Mouse (Mus musculus) midbrain, embryonic 15.5 days (tissue): ENCODE data around the gene Ccng1. TPM values are rescaled to one million over a fixed set of nuclear protein-coding genes. Genes with fewer than 3 reads are reported as not detected.
"Not testable (repeated sequence)": the region's sequence is repeated elsewhere in the genome, so short reads cannot be mapped to it uniquely, and the experiment has no call there.

Experiments used
- ATAC-seq: fragments of 200-750 bp; cut with Nextera tagmentation; replicated peaks from 2 replicates; pipeline ENCODE4 v1.8.0; 2017; ENCODE audit warnings: moderate TSS enrichment
- H3K27ac ChIP-seq: fragments of 300-500 bp; sonication (generic); 2 replicates; pipeline ENCODE4 v1.5.1; 2015; ENCODE audit warnings: mild to moderate bottlenecking, inconsistent platforms
- H3K27me3 ChIP-seq: fragments of 300-500 bp; sonication (generic); replicated peaks from 2 replicates; pipeline ENCODE4 v1.6.1; 2015; ENCODE audit warnings: inconsistent platforms
- H3K36me3 ChIP-seq: fragments of 300-500 bp; sonication (generic); replicated peaks from 2 replicates; pipeline ENCODE4 v1.6.1; 2015; ENCODE audit warnings: inconsistent platforms
- H3K4me1 ChIP-seq: fragments of 300-500 bp; sonication (generic); 2 replicates; pipeline ENCODE4 v1.6.1; 2015; ENCODE audit warnings: inconsistent platforms
- H3K4me2 ChIP-seq: fragments of 300-500 bp; sonication (generic); 2 replicates; pipeline ENCODE4 v1.6.1; 2015; ENCODE audit warnings: inconsistent platforms, mild to moderate bottlenecking, moderate library complexity
- H3K4me3 ChIP-seq: fragments of 300-500 bp; sonication (generic); 2 replicates; pipeline ENCODE4 v1.5.1; 2015; ENCODE audit warnings: mild to moderate bottlenecking, inconsistent platforms
- H3K9ac ChIP-seq: fragments of 300-500 bp; sonication (generic); 2 replicates; pipeline ENCODE4 v1.6.1; 2015; ENCODE audit warnings: mild to moderate bottlenecking, inconsistent platforms
- H3K9me3 ChIP-seq: fragments of 300-500 bp; sonication (generic); 2 replicates; pipeline ENCODE4 v1.6.1; 2016; ENCODE audit warnings: inconsistent platforms
- WGBS: fragments of 180-500 bp; shearing (Covaris S2); methylation state at CpG from one replicate; pipeline ENCODE4 v1.1.7; 2015; ENCODE audit warnings: mixed read lengths; 5-methylcytosine and 5-hydroxymethylcytosine counted together
- polyA plus RNA-seq: library from polyadenylated mRNA; unstranded; fragments of >200 nt; fragmentation: Nextera tagmentation; extraction: Ambion mirVana; gene quantifications from 2 replicates; pipeline ENCODE4 v1.2.1, GENCODE M21; 2015

Ccng1 gene
- polyA plus RNA-seq, 1 experiment from 2014 or later, result 33.3 TPM

DNA sequence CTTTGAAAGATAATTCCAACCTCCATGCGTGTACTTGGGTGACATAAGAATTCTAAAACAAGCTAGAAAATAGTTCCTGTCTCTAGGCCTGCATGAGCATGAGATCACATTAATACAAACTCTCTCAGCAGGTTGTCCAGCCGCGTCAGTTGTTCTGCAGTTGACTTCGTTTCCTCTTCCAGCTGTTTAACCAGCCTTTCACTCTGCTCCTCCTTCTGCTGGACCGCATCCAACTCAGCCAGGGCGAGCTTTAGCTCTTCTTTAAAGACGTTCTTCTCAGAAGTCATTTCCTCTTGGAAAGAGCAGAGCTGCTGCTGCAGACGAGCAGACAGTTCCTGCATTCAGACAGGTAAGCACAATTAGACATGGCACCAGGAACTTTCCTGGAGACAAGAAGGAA is 41.3 kb downstream of the Ccng1 start:
- no peaks in the 10 kb centered on the region for H3K36me3 ChIP-seq
- WGBS, result 79% methylated on average over 8 of the region's 8 CpGs
- no peaks in the 10 kb centered on the region for H3K9me3 ChIP-seq
- H3K9ac ChIP-seq, result no peak overlapping the region
- no peaks in the 10 kb centered on the region for H3K4me1 ChIP-seq
- H3K4me3 ChIP-seq, result no peak overlapping the region
- no peak overlapping the region for H3K27ac ChIP-seq
- no peak overlapping the region for H3K4me2 ChIP-seq
- H3K27me3 ChIP-seq, result no peaks in the 10 kb centered on the region
- ATAC-seq, result no peak

GRCm38 (mm10) chr11:40709899-40710298 is 45.2 kb downstream of the Ccng1 start:
- not testable (repeated sequence) for H3K4me3 ChIP-seq, H3K4me1 ChIP-seq, H3K27me3 ChIP-seq, ATAC-seq, H3K27ac ChIP-seq, H3K9ac ChIP-seq, H3K4me2 ChIP-seq, H3K36me3 ChIP-seq, H3K9me3 ChIP-seq
- WGBS, result 89% methylated on average over 6 of the region's 6 CpGs

Other genes with a start within 250 kb of the Ccng1 start
- gene Mat2b, start 60.1 kb downstream of the Ccng1 start, polyA plus RNA-seq, result 56.2 and 58.0 TPM in 2 replicates
- 5.4 and 6.0 TPM in 2 replicates for gene Hmmr, start 21.9 kb downstream of the Ccng1 start, polyA plus RNA-seq
- 49.6 and 55.4 TPM in 2 replicates for gene Nudcd2, start 21.6 kb downstream of the Ccng1 start, polyA plus RNA-seq